Mouse (Mus musculus) leukemia stem cell, adult 10-12 weeks (primary cell): Measurements from ENCODE around the gene Gpr22. TPM values are rescaled to one million over a fixed set of nuclear protein-coding genes. Genes with fewer than 3 reads are reported as not detected.

Source experiments
- polyA plus RNA-seq: library from polyadenylated mRNA; stranded (reverse); fragments of >175 nt; gene quantifications from 2 replicates; pipeline ENCODE4 v1.2.3, GENCODE M21; 2012; ENCODE audit warnings: low replicate concordance

Gene Gpr22
- not detected in 2 replicates for polyA plus RNA-seq

GRCm38 (mm10) chr12:31713600-31713999 is at the start of gene Gpr22:
Gene Gpr22, minus strand, starts transcription at chr12:31713947.

Other genes starting within 250 kb of the Gpr22 start
- 2.0 and 4.8 TPM in 2 replicates for gene Cbll1, start 214.3 kb downstream of the Gpr22 start, polyA plus RNA-seq
- gene Slc26a4, start 154.0 kb downstream of the Gpr22 start, polyA plus RNA-seq, result not detected in 2 replicates
- 4.2 and 15.3 TPM in 2 replicates for gene Bcap29, start 79.3 kb downstream of the Gpr22 start, polyA plus RNA-seq
- 3.7 and 11.5 TPM in 2 replicates for gene Dus4l, start 59.1 kb downstream of the Gpr22 start, polyA plus RNA-seq
- gene Cog5, start 59.1 kb downstream of the Gpr22 start, polyA plus RNA-seq, result 1.0 and 2.2 TPM in 2 replicates
- 1.5 and 2.3 TPM in 2 replicates for gene Hbp1, start 236.6 kb upstream of the Gpr22 start, polyA plus RNA-seq